Mouse (Mus musculus) myocyte (in vitro differentiated cells): Measurements from ENCODE around the gene Ppp2r3a.

Source experiments
- CEBPB ChIP-seq: IDR thresholded peaks from 2 replicates; pipeline ENCODE4 v1.6.1; 2011; ENCODE audit warnings: mild to moderate bottlenecking, moderate library complexity; ENCODE audit not compliant: poor library complexity, insufficient read depth, severe bottlenecking
- E2F4 ChIP-seq: IDR thresholded peaks from one replicate; pipeline ENCODE4 v1.6.1; 2011; ENCODE audit warnings: mild to moderate bottlenecking, control low read depth, moderate library complexity; ENCODE audit not compliant: insufficient read depth
- MAX ChIP-seq: IDR thresholded peaks from one replicate; pipeline ENCODE4 v1.6.1; 2011; ENCODE audit warnings: low read depth, mild to moderate bottlenecking, control low read depth
- POLR2A ChIP-seq: IDR thresholded peaks from one replicate; pipeline ENCODE4 v1.6.1; 2011; ENCODE audit warnings: low read depth, mild to moderate bottlenecking, control low read depth, moderate library complexity; ENCODE audit not compliant: insufficient read length
- POLR2AphosphoS2 ChIP-seq: IDR thresholded peaks from one replicate; pipeline ENCODE4 v1.6.1; 2011; ENCODE audit warnings: low read depth, control low read depth; ENCODE audit not compliant: insufficient read length
- USF1 ChIP-seq: IDR thresholded peaks from one replicate; pipeline ENCODE4 v1.6.1; 2011; ENCODE audit warnings: low read depth, mild to moderate bottlenecking, control low read depth, moderate library complexity

DNA sequence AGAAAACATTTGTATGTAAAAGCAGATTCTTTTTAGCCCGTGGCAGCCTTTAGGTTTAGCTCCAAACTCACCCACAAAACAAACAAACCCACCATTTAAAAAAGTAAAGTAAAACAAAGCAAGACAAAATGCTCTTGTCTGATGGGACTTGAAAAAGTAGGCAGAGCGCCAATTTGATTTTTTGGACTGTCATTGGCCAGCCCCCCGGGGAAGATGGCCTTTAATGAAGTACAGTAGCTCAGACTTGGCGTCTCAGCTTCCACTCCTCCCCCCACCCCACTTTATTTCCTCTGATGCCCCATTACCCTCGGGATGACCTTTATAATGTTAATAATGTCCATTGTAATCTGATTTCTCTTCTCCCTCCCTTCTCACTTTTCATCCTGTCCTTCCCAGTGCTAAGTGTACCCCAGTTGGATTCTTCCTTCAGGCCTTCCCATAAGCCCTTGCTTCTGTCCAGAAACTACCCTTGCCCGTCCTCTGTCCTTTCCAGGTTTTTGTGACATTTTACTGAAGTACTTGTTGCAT lies 189.3 kb downstream of the Ppp2r3a start:
- TF ChIP-seq POLR2A (no peak), MAX (no peak), POLR2AphosphoS2 (no peak), E2F4 (no peak), CEBPB (no peak), USF1 (no peak)
